Mouse (Mus musculus) hindbrain, embryonic 12.5 days (tissue): Measurements from ENCODE around the gene Snx11. TPM values are rescaled to one million over a fixed set of nuclear protein-coding genes. Genes with fewer than 3 reads are reported as not detected.
"Not testable (repeated sequence)": the region's sequence is repeated elsewhere in the genome, so short reads cannot be mapped to it uniquely, and the experiment has no call there.

Experiments used
- ATAC-seq: fragments of 200-750 bp; cut with Nextera tagmentation; 2 replicates; pipeline ENCODE4 v1.8.0; 2017; ENCODE audit warnings: moderate TSS enrichment; ENCODE audit not compliant: low FRiP score
- H3K27ac ChIP-seq: fragments of 300-500 bp; sonication (generic); 2 replicates; pipeline ENCODE4 v1.5.1; 2016; ENCODE audit warnings: mild to moderate bottlenecking
- H3K27me3 ChIP-seq: fragments of 300-500 bp; sonication (generic); 2 replicates; pipeline ENCODE4 v1.6.1; 2016; ENCODE audit warnings: mild to moderate bottlenecking
- H3K36me3 ChIP-seq: fragments of 300-500 bp; sonication (generic); 2 replicates; pipeline ENCODE4 v1.6.1; 2016; ENCODE audit warnings: mild to moderate bottlenecking
- H3K4me1 ChIP-seq: fragments of 300-500 bp; sonication (generic); 2 replicates; pipeline ENCODE4 v1.6.1; 2016
- H3K4me2 ChIP-seq: fragments of 300-500 bp; sonication (generic); replicated peaks from 2 replicates; pipeline ENCODE4 v1.6.1; 2016; ENCODE audit warnings: mild to moderate bottlenecking
- H3K4me3 ChIP-seq: fragments of 300-500 bp; sonication (generic); 2 replicates; pipeline ENCODE4 v1.5.1; 2016; ENCODE audit warnings: mild to moderate bottlenecking
- H3K9ac ChIP-seq: fragments of 300-500 bp; sonication (generic); 2 replicates; pipeline ENCODE4 v1.6.1; 2016; ENCODE audit warnings: mild to moderate bottlenecking, moderate library complexity
- H3K9me3 ChIP-seq: fragments of 300-500 bp; sonication (generic); replicated peaks from 2 replicates; pipeline ENCODE4 v1.6.1; 2016; ENCODE audit warnings: mild to moderate bottlenecking
- WGBS: fragments of 180-500 bp; shearing (Covaris S2); methylation state at CpG from one replicate; pipeline ENCODE4 v1.1.7; 2016; 5-methylcytosine and 5-hydroxymethylcytosine counted together
- polyA plus RNA-seq: library from polyadenylated mRNA; unstranded; fragments of >200 nt; fragmentation: Nextera tagmentation; extraction: Ambion mirVana; gene quantifications from 2 replicates; pipeline ENCODE4 v1.2.1, GENCODE M21; 2016

The Snx11 gene
- polyA plus RNA-seq, 1 experiment from 2014 or later = 40.5 TPM

DNA sequence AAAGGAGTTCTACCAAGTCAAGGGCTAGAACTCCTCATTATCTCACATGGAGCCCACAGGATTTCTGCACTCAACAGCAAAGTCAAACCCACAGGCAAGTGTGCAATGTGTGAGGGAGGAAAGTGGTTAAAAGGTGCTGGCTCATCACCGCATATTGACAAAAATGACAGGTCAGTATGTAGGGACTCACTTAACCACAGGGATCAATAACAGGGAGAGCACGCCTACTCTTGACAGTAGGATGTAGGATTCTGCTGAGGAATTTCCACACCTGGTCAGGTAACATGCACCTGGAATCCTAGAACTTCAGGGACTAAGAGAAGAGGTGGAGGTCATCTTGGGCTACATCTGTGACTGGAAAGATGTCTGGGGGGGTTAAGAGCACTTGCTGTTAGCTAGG is 38.5 kb upstream of the Snx11 start:
- WGBS = 100% methylated on average over 2 of the region's 2 CpGs
- Histone ChIP-seq H3K9me3 (no peaks in the 10 kb centered on the region), H3K36me3 (peaks cover 82% of the 10 kb centered on the region)

DNA sequence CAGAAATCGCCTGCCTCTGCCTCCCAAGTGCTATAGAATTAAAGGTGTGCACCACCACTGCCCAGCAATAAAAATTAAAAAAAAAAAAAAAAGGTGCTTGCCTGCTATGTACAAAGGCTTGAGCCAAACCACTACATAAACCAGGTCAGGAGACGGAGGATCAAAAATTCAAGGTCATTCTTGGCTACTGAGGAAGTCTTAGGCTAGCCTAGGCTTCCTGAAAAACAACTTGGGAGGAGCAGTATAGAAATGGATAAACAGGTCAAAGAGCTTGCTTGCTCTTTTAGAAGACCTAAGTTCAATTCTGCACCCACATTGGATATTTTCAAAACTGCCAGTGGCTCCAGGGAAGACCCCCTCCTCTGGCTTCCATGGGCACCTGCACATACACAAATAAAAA is 37.1 kb upstream of the Snx11 start:
- Histone ChIP-seq H3K27ac (no peak overlapping the region), H3K36me3 (peaks cover 82% of the 10 kb centered on the region), H3K4me3 (no peak overlapping the region), H3K4me1 (0 out of 2 replicates have a peak, but pooled peaks cover 3% of the 10 kb centered on the region), H3K9me3 (no peaks in the 10 kb centered on the region), H3K4me2 (no peak overlapping the region), H3K9ac (no peak overlapping the region), H3K27me3 (no peaks in the 10 kb centered on the region)
- WGBS = 91% methylated on average over 2 of the region's 2 CpGs
- ATAC-seq = no peak

More for the DNA sequence above, 38.5 kb upstream of the Snx11 start:
- Histone ChIP-seq H3K27me3 (no peaks in the 10 kb centered on the region), H3K4me2 (no peak overlapping the region), H3K4me3 (no peak overlapping the region), H3K9ac (no peak overlapping the region), H3K27ac (no peak overlapping the region), H3K4me1 (0 out of 2 replicates have a peak, but pooled peaks cover 3% of the 10 kb centered on the region)
- ATAC-seq = no peak

DNA sequence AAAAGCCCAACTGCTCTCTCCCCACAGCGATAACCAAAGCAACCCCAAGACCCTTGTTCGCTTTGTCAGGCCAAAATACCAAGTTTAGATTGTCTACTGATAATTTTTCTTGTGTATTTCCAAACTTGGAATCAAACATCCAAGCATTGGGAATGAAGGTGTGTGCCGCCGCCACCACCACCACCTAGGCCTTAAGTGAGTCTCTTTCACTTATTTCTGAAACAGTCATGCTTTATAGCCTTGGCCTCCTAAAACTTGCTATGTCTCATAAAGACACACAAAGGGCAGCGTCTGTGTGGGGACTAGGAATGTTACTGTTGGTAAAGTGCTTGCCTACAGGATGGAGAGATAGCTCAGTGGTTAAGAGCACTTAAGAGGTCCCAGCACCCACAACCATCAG is 36.6 kb upstream of the Snx11 start:
- Histone ChIP-seq H3K9me3 (no peaks in the 10 kb centered on the region), H3K4me1 (0 out of 2 replicates have a peak, but pooled peaks cover 3% of the 10 kb centered on the region), H3K4me2 (no peak overlapping the region), H3K27ac (no peak overlapping the region), H3K9ac (no peak overlapping the region), H3K36me3 (peaks cover 82% of the 10 kb centered on the region), H3K4me3 (no peak overlapping the region), H3K27me3 (no peaks in the 10 kb centered on the region)
- 91% methylated on average over 5 of the region's 5 CpGs for WGBS
- ATAC-seq = no peak

GRCm38 (mm10) chr11:96813455-96813854 is 36.1 kb upstream of the Snx11 start:
- ATAC-seq = no peak
- Histone ChIP-seq H3K27ac (no peak overlapping the region), H3K4me2 (no peak overlapping the region), H3K9ac (no peak overlapping the region), H3K27me3 (no peaks in the 10 kb centered on the region), H3K4me1 (0 out of 2 replicates have a peak, but pooled peaks cover 3% of the 10 kb centered on the region), H3K4me3 (no peak overlapping the region), H3K9me3 (no peaks in the 10 kb centered on the region), H3K36me3 (peaks cover 82% of the 10 kb centered on the region)
- 90% methylated on average over 4 of the region's 4 CpGs for WGBS

GRCm38 (mm10) chr11:96811188-96811587 is 33.8 kb upstream of the Snx11 start:
- peaks cover 73% of the 10 kb centered on the region for H3K36me3 ChIP-seq
- ATAC-seq, H3K9me3 ChIP-seq, H3K9ac ChIP-seq, H3K27me3 ChIP-seq, H3K4me1 ChIP-seq, H3K4me2 ChIP-seq, H3K27ac ChIP-seq, H3K4me3 ChIP-seq: not testable (repeated sequence)
- WGBS = 75% methylated on average over 1 of the region's 1 CpGs

GRCm38 (mm10) chr11:96809562-96810235 is 32.3 kb upstream of the Snx11 start:
- Histone ChIP-seq H3K9ac (no peak overlapping the region), H3K4me2 (no peak overlapping the region), H3K27me3 (no peaks in the 10 kb centered on the region), H3K36me3 (peaks cover 75% of the 10 kb centered on the region), H3K27ac (no peak overlapping the region), H3K9me3 (no peaks in the 10 kb centered on the region), H3K4me3 (no peak overlapping the region), H3K4me1 (no peaks in the 10 kb centered on the region)
- ATAC-seq = no peak
- 92% methylated on average over 6 of the region's 6 CpGs for WGBS

- Histone ChIP-seq H3K4me3 (no peak overlapping the region), H3K4me2 (no peak overlapping the region), H3K27ac (no peak overlapping the region), H3K4me1 (no peaks in the 10 kb centered on the region), H3K36me3 (peaks cover 84% of the 10 kb centered on the region), H3K27me3 (no peaks in the 10 kb centered on the region), H3K9ac (no peak overlapping the region), H3K9me3 (no peaks in the 10 kb centered on the region)
- no peak for ATAC-seq
- WGBS = 52% methylated on average over 1 of the region's 1 CpGs
Measured at GRCm38 (mm10) chr11:96808066-96808465, 30.7 kb upstream of the Snx11 start.

- H3K36me3 ChIP-seq = peaks cover 81% of the 10 kb centered on the region
Measured at GRCm38 (mm10) chr11:96805606-96806005, 28.2 kb upstream of the Snx11 start.

GRCm38 (mm10) chr11:96799511-96799910 is 22.2 kb upstream of the Snx11 start:
- H3K4me2 ChIP-seq = no peak overlapping the region
- ATAC-seq = no peak
- no peaks in the 10 kb centered on the region for H3K4me1 ChIP-seq
- H3K9me3 ChIP-seq = no peaks in the 10 kb centered on the region
- H3K27me3 ChIP-seq = no peaks in the 10 kb centered on the region
- H3K4me3 ChIP-seq = no peak overlapping the region
- H3K9ac ChIP-seq = no peak overlapping the region
- 91% methylated on average over 2 of the region's 2 CpGs for WGBS
- peaks cover 46% of the 10 kb centered on the region for H3K36me3 ChIP-seq
- no peak overlapping the region for H3K27ac ChIP-seq

More at GRCm38 (mm10) chr11:96805606-96806005, 28.2 kb upstream of the Snx11 start:
- no peak overlapping the region for H3K4me3 ChIP-seq
- no peak overlapping the region for H3K4me2 ChIP-seq
- 95% methylated on average over 5 of the region's 5 CpGs for WGBS
- no peak overlapping the region for H3K27ac ChIP-seq
- no peaks in the 10 kb centered on the region for H3K9me3 ChIP-seq
- no peak overlapping the region for H3K9ac ChIP-seq
- H3K4me1 ChIP-seq = no peaks in the 10 kb centered on the region
- no peak for ATAC-seq
- H3K27me3 ChIP-seq = no peaks in the 10 kb centered on the region

DNA sequence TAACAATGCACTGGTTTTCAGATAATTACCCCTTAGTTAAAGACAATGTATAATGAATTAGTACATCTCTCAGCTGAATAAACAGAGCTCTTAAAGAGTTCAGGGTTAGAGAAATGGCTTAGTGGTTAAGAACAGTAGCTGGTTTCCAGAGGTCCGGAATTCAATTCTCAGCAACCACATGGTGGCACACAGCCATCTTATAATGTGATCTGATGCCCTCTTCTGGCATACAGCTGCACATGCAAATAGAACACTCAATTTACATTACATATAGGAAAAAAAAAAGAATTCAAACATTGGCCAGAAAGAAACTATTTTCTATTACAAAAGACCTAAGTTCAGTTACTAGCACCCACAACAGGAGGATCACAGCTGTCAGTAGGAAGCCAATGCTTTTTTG is 19.2 kb upstream of the Snx11 start:
- Histone ChIP-seq H3K4me2 (no peak overlapping the region), H3K9me3 (no peaks in the 10 kb centered on the region), H3K4me1 (peaks cover 16% of the 10 kb centered on the region), H3K27me3 (no peaks in the 10 kb centered on the region), H3K4me3 (no peak overlapping the region), H3K27ac (no peak overlapping the region), H3K36me3 (peaks cover 25% of the 10 kb centered on the region), H3K9ac (no peak overlapping the region)
- ATAC-seq = no peak
- WGBS = 76% methylated on average over 1 of the region's 1 CpGs

DNA sequence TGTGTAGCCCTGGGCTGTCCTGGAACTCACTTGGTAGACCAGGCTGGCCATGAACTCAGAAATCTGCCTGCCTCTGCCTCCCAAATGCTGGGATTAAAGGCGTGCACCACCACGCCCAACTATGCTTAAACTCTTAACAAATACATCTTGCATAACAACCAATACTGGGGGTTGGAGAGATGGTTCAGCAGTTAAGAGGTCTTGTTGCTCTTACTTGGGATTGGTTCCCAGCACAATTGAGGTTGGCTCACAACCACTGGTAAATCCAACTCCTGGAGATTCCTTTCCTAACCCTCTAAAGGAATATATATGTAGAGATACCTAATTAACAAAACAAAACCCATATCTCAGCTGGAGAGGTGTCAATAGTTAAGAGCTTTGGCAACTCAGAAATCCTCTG is 18.7 kb upstream of the Snx11 start:
- no peak for ATAC-seq
- H3K36me3 ChIP-seq = peaks cover 21% of the 10 kb centered on the region
- H3K27ac ChIP-seq = no peak overlapping the region
- WGBS = 96% methylated on average over 2 of the region's 2 CpGs
- no peaks in the 10 kb centered on the region for H3K27me3 ChIP-seq
- H3K4me3 ChIP-seq = no peak overlapping the region
- peaks cover 20% of the 10 kb centered on the region for H3K4me1 ChIP-seq
- no peak overlapping the region for H3K9ac ChIP-seq
- H3K9me3 ChIP-seq = no peaks in the 10 kb centered on the region
- no peak overlapping the region for H3K4me2 ChIP-seq

DNA sequence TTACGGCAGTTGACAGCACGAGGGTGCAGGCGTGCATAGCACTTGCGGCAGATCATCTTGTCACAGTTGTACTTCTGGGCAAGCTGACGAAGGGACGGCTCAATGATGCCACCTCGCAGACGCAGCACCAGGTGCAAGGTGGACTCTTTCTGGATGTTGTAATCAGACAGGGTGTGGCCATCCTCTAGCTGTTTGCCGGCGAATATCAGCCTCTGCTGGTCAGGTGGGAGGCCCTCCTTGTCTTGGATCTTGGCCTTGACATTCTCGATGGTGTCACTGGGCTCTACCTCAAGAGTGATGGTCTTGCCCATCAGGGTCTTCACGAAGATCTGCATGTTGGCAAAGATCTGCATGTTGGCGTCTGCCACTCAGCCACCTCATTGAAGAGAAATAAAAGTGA is 18.1 kb upstream of the Snx11 start:
- Histone ChIP-seq H3K4me3 (no peak overlapping the region), H3K27me3 (no peaks in the 10 kb centered on the region), H3K4me2 (no peak overlapping the region), H3K4me1 (peaks cover 26% of the 10 kb centered on the region), H3K9ac (no peak overlapping the region), H3K27ac (no peak overlapping the region), H3K9me3 (no peaks in the 10 kb centered on the region), H3K36me3 (peaks cover 16% of the 10 kb centered on the region)
- ATAC-seq = no peak
- 96% methylated on average over 13 of the region's 13 CpGs for WGBS

- ATAC-seq = no peak
- Histone ChIP-seq H3K9me3 (no peaks in the 10 kb centered on the region), H3K27ac (no peak overlapping the region), H3K4me1 (peaks cover 33% of the 10 kb centered on the region), H3K4me3 (peak overlapping the region; percentile 14; the same call in 1 of the 2 replicates), H3K36me3 (peaks cover 5% of the 10 kb centered on the region), H3K9ac (no peak overlapping the region), H3K4me2 (peak overlapping the region; percentile 79), H3K27me3 (no peaks in the 10 kb centered on the region)
- 14% methylated on average over 1 of the region's 1 CpGs for WGBS
Measured at GRCm38 (mm10) chr11:96790681-96791080, 13.3 kb upstream of the Snx11 start.
